Mouse (Mus musculus): ENCODE measurements at regions not wholly inside any gene's neighbourhood (a gene's known extent, or its start where the extent isn't known, plus 50 kb on each side); places are given as distances from the start of the nearest gene placed in this dataset.

GRCm38 (mm10) chr5:81916667-81917066 is 896.7 kb downstream of the Adgrl3 start:
- TF ChIP-seq CTCF (conservative IDR thresholded peaks at IDR 0.05; ENCODE audit: low read length) = no peak
- TF ChIP-seq NANOG (IDR thresholded peaks at IDR 0.05; ENCODE audit: borderline replicate concordance, low read length) = no peak
- no peak for TF ChIP-seq POU5F1 (IDR thresholded peaks at IDR 0.05; ENCODE audit: borderline replicate concordance, low read length)
